Mouse (Mus musculus) cerebellum, adult 2 months (tissue): Measurements from ENCODE around the gene Nipal3. TPM values are rescaled to one million over a fixed set of nuclear protein-coding genes. Genes with fewer than 3 reads are reported as not detected.

Source experiments
- DNase-seq, 2 experiments: peaks; one replicate each; pipeline ENCODE4 v3.0.0; 2021
- H3K27ac ChIP-seq: fragments of 200-500 bp; 2 replicates; pipeline ENCODE4 v1.5.1; 2012; ENCODE audit warnings: low read length, control low read depth, inconsistent platforms; ENCODE audit not compliant: insufficient read depth
- H3K27me3 ChIP-seq: fragments of 200-500 bp; 2 replicates; pipeline ENCODE4 v1.6.1; 2012; ENCODE audit warnings: inconsistent platforms, mild to moderate bottlenecking, low read length, moderate library complexity; ENCODE audit not compliant: control insufficient read depth, insufficient read depth
- H3K4me1 ChIP-seq: fragments of 200-500 bp; 2 replicates; pipeline ENCODE4 v1.6.1; 2011; ENCODE audit warnings: low read length; ENCODE audit not compliant: control insufficient read depth, insufficient read depth
- H3K4me3 ChIP-seq: fragments of 200-500 bp; replicated peaks from 2 replicates; pipeline ENCODE3; 2011; ENCODE audit warnings: mild to moderate bottlenecking, low read depth, low read length, control low read depth; ENCODE audit not compliant: insufficient read depth
- CTCF ChIP-seq: fragments of 200-500 bp; IDR thresholded peaks from 2 replicates; pipeline ENCODE4 v1.5.1; 2011; ENCODE audit warnings: low read depth, mild to moderate bottlenecking, control low read depth, low read length, moderate library complexity, borderline replicate concordance; ENCODE audit not compliant: insufficient read depth
- POLR2A ChIP-seq: fragments of 200-500 bp; IDR thresholded peaks from 2 replicates; pipeline ENCODE4 v1.6.1; 2011; ENCODE audit warnings: low read length, control low read depth, borderline replicate concordance; ENCODE audit not compliant: insufficient read depth
- WGBS: fragments of 180-500 bp; shearing (Covaris S2); methylation state at CpG from one replicate; pipeline ENCODE4 v1.1.7; 2018; 5-methylcytosine and 5-hydroxymethylcytosine counted together
- polyA plus RNA-seq: library from polyadenylated mRNA; depleted of rRNA; stranded (reverse); fragments of >200 nt; gene quantifications from 2 replicates; pipeline ENCODE4 v1.2.3, GENCODE M21; 2012

Gene Nipal3
- polyA plus RNA-seq, 1 experiment, result 57.5 TPM

- Histone ChIP-seq H3K27ac (no peak overlapping the region), H3K4me3 (no peak overlapping the region), H3K4me1 (0 out of 2 replicates have a peak, but pooled peaks cover 3% of the 10 kb centered on the region), H3K27me3 (no peaks in the 10 kb centered on the region)
- TF ChIP-seq CTCF, result no peak
- no peak for TF ChIP-seq POLR2A
- 84% methylated on average over 9 of the region's 9 CpGs for WGBS
- DNase-seq, result no peak
Observed at GRCm38 (mm10) chr4:135480370-135480769, 14.5 kb downstream of the Nipal3 start.

GRCm38 (mm10) chr4:135477851-135478250, 17.0 kb downstream of the Nipal3 start:
- Histone ChIP-seq H3K27ac (no peak overlapping the region), H3K4me3 (no peak overlapping the region), H3K4me1 (no peaks in the 10 kb centered on the region), H3K27me3 (no peaks in the 10 kb centered on the region)
- WGBS, result 81% methylated on average over 10 of the region's 10 CpGs
- TF ChIP-seq POLR2A (no peak), CTCF (no peak)
- no peak for DNase-seq

- Histone ChIP-seq H3K4me3 (no peak overlapping the region), H3K27me3 (no peaks in the 10 kb centered on the region), H3K27ac (no peak overlapping the region), H3K4me1 (no peaks in the 10 kb centered on the region)
- TF ChIP-seq CTCF (no peak), POLR2A (no peak)
- DNase-seq, result no peak
- WGBS, result 80% methylated on average over 11 of the region's 11 CpGs
Observed at GRCm38 (mm10) chr4:135463406-135463805, 31.4 kb downstream of the Nipal3 start.

GRCm38 (mm10) chr4:135453572-135453971, 41.3 kb downstream of the Nipal3 start:
- H3K27ac ChIP-seq, result no peak overlapping the region
- DNase-seq, result no peak
- TF ChIP-seq POLR2A (no peak), CTCF (no peak)
- no peaks in the 10 kb centered on the region for H3K27me3 ChIP-seq
- 82% methylated on average over 12 of the region's 12 CpGs for WGBS
- H3K4me3 ChIP-seq, result no peak overlapping the region
- peaks cover 3% of the 10 kb centered on the region; the same call in 1 of the 2 replicates for H3K4me1 ChIP-seq

- no peaks in the 10 kb centered on the region for H3K27me3 ChIP-seq
- WGBS, result 84% methylated on average over 6 of the region's 6 CpGs
- DNase-seq, result no peak
- peaks cover 3% of the 10 kb centered on the region; the same call in 1 of the 2 replicates for H3K4me1 ChIP-seq
- H3K27ac ChIP-seq, result no peak overlapping the region
- TF ChIP-seq CTCF (no peak), POLR2A (no peak)
- no peak overlapping the region for H3K4me3 ChIP-seq
Observed at GRCm38 (mm10) chr4:135453164-135453563, 41.7 kb downstream of the Nipal3 start.

GRCm38 (mm10) chr4:135451360-135452015, 43.4 kb downstream of the Nipal3 start:
- WGBS, result 32% methylated on average over 18 of the region's 18 CpGs
- H3K4me3 ChIP-seq, result no peak overlapping the region
- H3K27ac ChIP-seq, result no peak overlapping the region
- peaks cover 3% of the 10 kb centered on the region; the same call in 1 of the 2 replicates for H3K4me1 ChIP-seq
- H3K27me3 ChIP-seq, result no peaks in the 10 kb centered on the region
- TF ChIP-seq POLR2A, result no peak
- no peak for TF ChIP-seq CTCF
- DNase-seq, result no peak

GRCm38 (mm10) chr4:135442473-135442872, 52.4 kb downstream of the Nipal3 start:
- Histone ChIP-seq H3K4me3 (no peak overlapping the region), H3K27me3 (no peaks in the 10 kb centered on the region), H3K4me1 (no peaks in the 10 kb centered on the region), H3K27ac (no peak overlapping the region)
- TF ChIP-seq CTCF, result no peak
- TF ChIP-seq POLR2A, result no peak
- DNase-seq, result no peak
- WGBS, result 67% methylated on average over 5 of the region's 5 CpGs

GRCm38 (mm10) chr4:135439904-135440522, 54.8 kb downstream of the Nipal3 start:
- no peak overlapping the region for H3K27ac ChIP-seq
- no peak overlapping the region for H3K4me3 ChIP-seq
- no peaks in the 10 kb centered on the region for H3K27me3 ChIP-seq
- no peak for DNase-seq
- 55% methylated on average over 9 of the region's 9 CpGs for WGBS
- no peaks in the 10 kb centered on the region for H3K4me1 ChIP-seq
- peak; percentile 51; the same call in 1 of the 2 replicates for TF ChIP-seq CTCF
- no peak for TF ChIP-seq POLR2A
